Mouse (Mus musculus): ENCODE data around the gene Ccdc14. TPM values are rescaled to one million over a fixed set of nuclear protein-coding genes. Genes with fewer than 3 reads are reported as not detected.

Ccdc14 gene
- polyA plus RNA-seq, 1 experiment from 2014 or later = 1.6 TPM

DNA sequence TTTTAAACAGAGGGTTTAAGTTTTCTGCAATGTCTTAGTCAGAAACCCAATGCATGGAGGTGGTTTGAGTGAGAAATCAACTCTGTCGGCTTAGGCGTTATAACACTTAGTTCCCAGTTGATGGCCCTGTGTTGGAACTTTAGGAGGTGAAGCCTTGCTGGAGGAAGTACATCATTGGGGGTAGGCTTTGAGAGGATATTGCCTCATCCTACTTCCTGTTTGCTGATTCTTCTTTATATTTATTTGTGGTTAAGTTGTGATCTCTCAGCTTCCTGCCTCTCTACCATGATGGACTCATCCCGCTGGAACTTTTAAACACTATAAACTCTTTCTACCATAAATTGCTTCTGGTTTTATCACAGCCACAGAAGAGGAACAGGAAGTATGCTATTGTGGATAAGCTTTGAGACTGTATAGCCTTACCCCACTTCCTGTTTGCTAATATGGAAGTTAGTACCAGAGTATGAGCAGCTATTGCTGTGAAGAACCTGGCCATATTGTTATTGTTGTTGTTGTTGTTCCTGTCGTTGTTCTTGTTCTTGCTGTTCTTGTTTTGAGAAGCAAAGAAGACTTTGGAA lies 48.3 kb downstream of the Ccdc14 start:
- H3K9ac ChIP-seq (ENCODE audit: low read depth, low read length) = no peak overlapping the region
- WGBS (ENCODE audit: insufficient replicate concordance) = 45% methylated on average over 4 of the region's 4 CpGs
- H3K9me3 ChIP-seq (replicated peaks; ENCODE audit: control insufficient read depth, low read length) = no peaks in the 10 kb centered on the region
- no peaks in the 10 kb centered on the region for H3K4me1 ChIP-seq (ENCODE audit: control insufficient read depth, low read depth, low read length)
- no peak overlapping the region for H3K4me3 ChIP-seq (ENCODE audit: low read depth, low read length)
- no peak for ATAC-seq (ENCODE audit: low read depth)
- H3K4me2 ChIP-seq (ENCODE audit: low read depth, low read length) = no peak overlapping the region
- no peaks in the 10 kb centered on the region for H3K36me3 ChIP-seq (ENCODE audit: control insufficient read depth, insufficient read depth)
- peaks cover 3% of the 10 kb centered on the region; the same call in 1 of the 2 replicates for H3K27me3 ChIP-seq (ENCODE audit: control insufficient read depth, insufficient read depth, low read depth, low read length)
- H3K27ac ChIP-seq (ENCODE audit: low read length) = no peak overlapping the region

DNA sequence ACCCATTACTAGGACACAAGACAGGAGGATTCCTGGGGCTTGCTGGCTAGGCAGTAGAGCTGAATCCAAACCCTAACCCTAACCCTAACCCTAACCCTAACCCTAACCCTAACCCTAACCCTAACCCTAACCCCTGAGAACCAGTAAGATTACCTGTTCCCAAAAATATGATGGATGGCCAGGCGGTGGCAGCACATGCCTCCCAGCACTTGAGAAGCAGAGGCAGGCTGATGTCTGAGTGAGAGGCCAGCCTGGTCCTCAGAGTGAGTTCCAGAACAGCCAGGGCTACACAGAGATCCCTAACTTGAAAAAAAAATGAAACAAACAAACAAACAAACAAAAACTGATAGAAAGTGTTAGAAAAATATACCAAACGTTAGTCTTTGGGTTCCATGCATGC lies 52.5 kb downstream of the Ccdc14 start:
- no peaks in the 10 kb centered on the region for H3K9me3 ChIP-seq (replicated peaks; ENCODE audit: control insufficient read depth, low read length)
- no peak for ATAC-seq (ENCODE audit: low read depth)
- 24% methylated on average over 2 of the region's 2 CpGs for WGBS (ENCODE audit: insufficient replicate concordance)
- no peak overlapping the region for H3K27ac ChIP-seq (ENCODE audit: low read length)
- no peak overlapping the region for H3K4me2 ChIP-seq (ENCODE audit: low read depth, low read length)
- H3K4me3 ChIP-seq (ENCODE audit: low read depth, low read length) = no peak overlapping the region
- no peak overlapping the region for H3K9ac ChIP-seq (ENCODE audit: low read depth, low read length)
- peaks cover 5% of the 10 kb centered on the region for H3K4me1 ChIP-seq (ENCODE audit: control insufficient read depth, low read depth, low read length)
- no peaks in the 10 kb centered on the region for H3K36me3 ChIP-seq (ENCODE audit: control insufficient read depth, insufficient read depth)
- H3K27me3 ChIP-seq (ENCODE audit: control insufficient read depth, insufficient read depth, low read depth, low read length) = peaks cover 26% of the 10 kb centered on the region

DNA sequence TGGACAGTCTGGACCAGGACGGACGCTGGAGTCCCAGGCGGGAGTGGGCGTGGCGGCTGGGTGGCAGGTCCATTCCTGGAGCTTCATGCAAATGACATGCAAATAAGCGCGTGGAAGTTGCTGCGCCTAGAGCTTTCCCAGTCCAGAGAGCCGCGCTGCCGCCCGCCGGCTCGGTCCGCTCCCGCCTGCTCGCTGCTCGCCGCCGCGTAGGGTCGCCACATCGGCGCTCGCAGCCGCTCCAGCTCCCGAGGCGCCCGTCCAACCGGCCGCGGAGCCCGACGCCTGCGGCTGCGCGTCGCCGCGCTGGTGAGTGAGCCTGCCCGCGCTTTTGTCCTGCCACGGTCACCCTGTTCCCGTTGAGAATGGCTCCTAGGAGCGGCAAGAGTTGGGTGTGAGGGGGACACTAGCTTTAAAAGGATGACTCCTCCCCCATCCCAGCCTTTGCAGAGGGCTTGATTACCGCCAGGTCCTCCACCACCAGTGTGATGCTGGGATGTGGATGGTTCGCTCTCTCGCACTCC lies 54.7 kb downstream of the Ccdc14 start, which contains the start of gene Mylk:
Mylk (plus strand) TSS at position 146 of the 521 bp plus-strand sequence.
- WGBS (ENCODE audit: insufficient replicate concordance) = under 1% methylated on average over 48 of the region's 48 CpGs
- Histone ChIP-seq H3K9me3 (replicated peaks; ENCODE audit: control insufficient read depth, low read length) (no peaks in the 10 kb centered on the region), H3K9ac (ENCODE audit: low read depth, low read length) (no peak within 1 kb of the TSS), H3K27ac (ENCODE audit: low read length) (no peak within 1 kb of the TSS), H3K4me3 (ENCODE audit: low read depth, low read length) (peak within 1 kb of the TSS; percentile 49), H3K36me3 (ENCODE audit: control insufficient read depth, insufficient read depth) (no peaks in the 10 kb centered on the region), H3K27me3 (ENCODE audit: control insufficient read depth, insufficient read depth, low read depth, low read length) (peaks cover 26% of the 10 kb centered on the region), H3K4me2 (ENCODE audit: low read depth, low read length) (peak within 1 kb of the TSS; percentile 64), H3K4me1 (ENCODE audit: control insufficient read depth, low read depth, low read length) (peaks cover 5% of the 10 kb centered on the region)
- peak; percentile 88 for ATAC-seq (ENCODE audit: low read depth)

DNA sequence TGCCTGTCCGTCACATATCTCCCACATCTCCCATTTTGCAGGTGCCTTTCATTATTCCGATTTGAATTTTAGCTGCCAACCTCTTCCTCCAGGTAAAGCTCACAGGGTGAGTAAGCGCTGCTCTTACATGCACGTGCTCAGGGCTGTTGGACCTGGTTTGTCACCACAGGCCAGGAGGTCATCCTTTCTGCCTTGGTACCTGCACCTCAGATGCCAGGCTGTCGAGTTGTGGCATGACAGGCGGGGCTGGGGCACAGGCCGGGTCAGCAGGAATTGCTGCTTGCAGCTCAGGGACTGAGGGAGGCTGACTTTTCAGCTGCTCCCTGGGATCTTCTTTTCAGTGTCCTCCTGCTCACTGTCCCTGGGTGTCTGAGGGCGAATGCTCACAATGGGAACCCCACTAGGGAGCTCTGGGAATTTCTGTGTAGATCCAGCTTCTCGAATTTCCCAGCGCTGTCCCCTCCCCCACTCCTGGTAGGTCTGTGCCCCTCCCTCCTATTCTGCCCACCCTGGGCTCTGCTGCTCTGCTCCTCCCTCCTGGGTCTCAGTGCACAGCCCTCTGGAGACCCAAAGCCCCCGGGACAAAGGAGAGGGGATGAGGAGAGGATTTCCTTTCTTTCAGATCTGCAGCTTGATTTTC lies 57.8 kb downstream of the Ccdc14 start:
- no peak overlapping the region for H3K27ac ChIP-seq (ENCODE audit: low read length)
- no peak for ATAC-seq (ENCODE audit: low read depth)
- H3K27me3 ChIP-seq (ENCODE audit: control insufficient read depth, insufficient read depth, low read depth, low read length) = peaks cover 26% of the 10 kb centered on the region
- no peaks in the 10 kb centered on the region for H3K36me3 ChIP-seq (ENCODE audit: control insufficient read depth, insufficient read depth)
- no peak overlapping the region for H3K9ac ChIP-seq (ENCODE audit: low read depth, low read length)
- H3K4me3 ChIP-seq (ENCODE audit: low read depth, low read length) = no peak overlapping the region
- no peak overlapping the region for H3K4me2 ChIP-seq (ENCODE audit: low read depth, low read length)
- 27% methylated on average over 11 of the region's 11 CpGs for WGBS (ENCODE audit: insufficient replicate concordance)
- peaks cover 5% of the 10 kb centered on the region for H3K4me1 ChIP-seq (ENCODE audit: control insufficient read depth, low read depth, low read length)
- no peaks in the 10 kb centered on the region for H3K9me3 ChIP-seq (replicated peaks; ENCODE audit: control insufficient read depth, low read length)

DNA sequence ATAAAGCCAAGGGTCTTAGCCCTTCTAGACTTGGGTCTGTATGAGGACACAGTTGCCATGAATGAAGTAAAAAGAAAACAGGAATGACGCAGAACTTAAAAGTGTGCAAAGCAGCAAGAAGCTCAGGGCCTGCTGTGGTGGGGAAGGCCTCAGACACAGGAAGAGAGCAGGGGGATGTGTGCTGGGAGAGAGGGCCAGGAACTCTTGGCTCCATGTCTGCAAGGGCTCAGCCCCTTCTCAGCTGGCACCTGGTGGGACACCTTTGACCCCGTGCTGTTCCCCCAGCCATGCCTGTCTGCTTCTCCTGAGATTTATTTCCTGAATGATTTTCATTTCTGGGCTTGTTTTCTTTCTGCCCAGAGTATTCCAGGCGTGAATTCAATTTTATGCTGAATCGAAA lies 59.1 kb downstream of the Ccdc14 start:
- no peak overlapping the region for H3K9ac ChIP-seq (ENCODE audit: low read depth, low read length)
- H3K27me3 ChIP-seq (ENCODE audit: control insufficient read depth, insufficient read depth, low read depth, low read length) = peaks cover 19% of the 10 kb centered on the region
- 72% methylated on average over 4 of the region's 4 CpGs for WGBS (ENCODE audit: insufficient replicate concordance)
- no peaks in the 10 kb centered on the region for H3K9me3 ChIP-seq (replicated peaks; ENCODE audit: control insufficient read depth, low read length)
- H3K4me1 ChIP-seq (ENCODE audit: control insufficient read depth, low read depth, low read length) = peaks cover 5% of the 10 kb centered on the region
- H3K36me3 ChIP-seq (ENCODE audit: control insufficient read depth, insufficient read depth) = no peaks in the 10 kb centered on the region
- no peak overlapping the region for H3K27ac ChIP-seq (ENCODE audit: low read length)
- ATAC-seq (ENCODE audit: low read depth) = no peak
- no peak overlapping the region for H3K4me3 ChIP-seq (ENCODE audit: low read depth, low read length)
- H3K4me2 ChIP-seq (ENCODE audit: low read depth, low read length) = no peak overlapping the region

DNA sequence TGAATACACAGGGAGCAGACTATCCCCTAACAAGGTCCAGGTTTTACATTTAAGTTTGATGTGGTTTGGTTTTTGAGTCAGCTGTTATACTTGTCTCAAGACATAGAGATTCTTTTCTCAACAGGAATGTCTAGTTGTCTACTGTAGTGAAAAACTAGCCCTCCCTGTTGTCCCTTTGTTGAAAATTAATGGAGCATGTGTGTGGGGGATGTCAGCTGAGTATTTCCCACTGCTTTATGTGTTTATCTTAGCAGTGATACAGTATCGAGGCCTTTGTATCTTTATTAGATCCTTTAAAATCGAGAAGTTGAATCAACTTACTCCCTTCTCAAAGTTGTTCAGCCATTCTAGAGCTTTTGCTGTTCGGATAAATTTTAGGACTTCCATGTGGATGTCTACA lies 61.6 kb downstream of the Ccdc14 start:
- Histone ChIP-seq H3K4me2 (ENCODE audit: low read depth, low read length) (no peak overlapping the region), H3K9me3 (replicated peaks; ENCODE audit: control insufficient read depth, low read length) (no peaks in the 10 kb centered on the region), H3K9ac (ENCODE audit: low read depth, low read length) (no peak overlapping the region), H3K4me3 (ENCODE audit: low read depth, low read length) (no peak overlapping the region), H3K27me3 (ENCODE audit: control insufficient read depth, insufficient read depth, low read depth, low read length) (no peaks in the 10 kb centered on the region), H3K36me3 (ENCODE audit: control insufficient read depth, insufficient read depth) (no peaks in the 10 kb centered on the region), H3K4me1 (ENCODE audit: control insufficient read depth, low read depth, low read length) (no peaks in the 10 kb centered on the region), H3K27ac (ENCODE audit: low read length) (no peak overlapping the region)
- WGBS (ENCODE audit: insufficient replicate concordance) = 50% methylated on average over 3 of the region's 3 CpGs
- ATAC-seq (ENCODE audit: low read depth) = no peak

DNA sequence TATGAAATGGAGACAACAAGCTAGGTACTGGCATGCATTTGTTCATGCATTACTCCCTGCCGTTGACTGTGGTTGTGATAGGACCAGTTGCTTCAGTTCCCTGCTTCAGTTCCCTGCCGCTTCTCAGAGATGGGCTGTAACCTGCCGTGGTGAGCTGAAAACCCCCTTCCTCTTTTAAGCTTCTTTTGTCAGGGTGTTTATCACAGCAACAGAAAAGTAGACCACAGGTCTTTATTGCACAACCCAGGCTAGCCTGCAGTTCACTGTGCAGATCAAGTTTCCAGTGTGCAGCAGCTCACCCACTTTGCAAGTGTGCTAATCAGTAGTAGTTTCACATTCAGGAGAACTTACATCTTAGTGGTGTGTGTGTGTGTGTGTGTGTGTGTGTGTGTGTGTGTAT lies 62.6 kb downstream of the Ccdc14 start:
- Histone ChIP-seq H3K27me3 (ENCODE audit: control insufficient read depth, insufficient read depth, low read depth, low read length) (no peaks in the 10 kb centered on the region), H3K27ac (ENCODE audit: low read length) (no peak overlapping the region), H3K9ac (ENCODE audit: low read depth, low read length) (no peak overlapping the region), H3K9me3 (replicated peaks; ENCODE audit: control insufficient read depth, low read length) (no peaks in the 10 kb centered on the region), H3K4me1 (ENCODE audit: control insufficient read depth, low read depth, low read length) (no peaks in the 10 kb centered on the region), H3K4me3 (ENCODE audit: low read depth, low read length) (no peak overlapping the region), H3K36me3 (ENCODE audit: control insufficient read depth, insufficient read depth) (no peaks in the 10 kb centered on the region), H3K4me2 (ENCODE audit: low read depth, low read length) (no peak overlapping the region)
- 38% methylated on average over 3 of the region's 3 CpGs for WGBS (ENCODE audit: insufficient replicate concordance)
- ATAC-seq (ENCODE audit: low read depth) = 0 out of 2 replicates have a peak, but pooled peaks have one; percentile 37

DNA sequence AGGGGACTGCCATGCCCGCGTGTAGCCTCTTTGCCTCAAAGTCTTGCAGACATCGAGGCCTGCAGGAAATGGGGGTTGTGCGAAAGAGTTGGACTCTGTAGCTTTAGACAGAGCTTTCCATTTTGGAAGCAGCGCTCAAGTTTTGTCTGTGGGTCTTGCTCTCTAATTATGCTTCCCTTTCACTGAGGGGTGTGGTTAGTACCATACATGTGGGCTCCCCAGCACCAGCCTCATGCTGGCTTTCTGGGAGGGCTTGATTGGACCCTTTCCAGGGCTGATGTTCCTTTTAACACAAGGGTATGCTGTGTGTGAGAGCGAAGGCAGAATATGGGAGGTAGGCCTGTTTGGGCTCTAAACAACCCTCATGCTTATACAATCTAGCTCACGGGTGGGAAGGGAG lies 66.6 kb downstream of the Ccdc14 start:
- no peak overlapping the region for H3K27ac ChIP-seq (ENCODE audit: low read length)
- no peaks in the 10 kb centered on the region for H3K36me3 ChIP-seq (ENCODE audit: control insufficient read depth, insufficient read depth)
- no peak overlapping the region for H3K4me2 ChIP-seq (ENCODE audit: low read depth, low read length)
- no peaks in the 10 kb centered on the region for H3K27me3 ChIP-seq (ENCODE audit: control insufficient read depth, insufficient read depth, low read depth, low read length)
- 56% methylated on average over 7 of the region's 7 CpGs for WGBS (ENCODE audit: insufficient replicate concordance)
- no peaks in the 10 kb centered on the region for H3K4me1 ChIP-seq (ENCODE audit: control insufficient read depth, low read depth, low read length)
- no peak for ATAC-seq (ENCODE audit: low read depth)
- H3K4me3 ChIP-seq (ENCODE audit: low read depth, low read length) = no peak overlapping the region
- H3K9me3 ChIP-seq (replicated peaks; ENCODE audit: control insufficient read depth, low read length) = no peaks in the 10 kb centered on the region
- no peak overlapping the region for H3K9ac ChIP-seq (ENCODE audit: low read depth, low read length)

DNA sequence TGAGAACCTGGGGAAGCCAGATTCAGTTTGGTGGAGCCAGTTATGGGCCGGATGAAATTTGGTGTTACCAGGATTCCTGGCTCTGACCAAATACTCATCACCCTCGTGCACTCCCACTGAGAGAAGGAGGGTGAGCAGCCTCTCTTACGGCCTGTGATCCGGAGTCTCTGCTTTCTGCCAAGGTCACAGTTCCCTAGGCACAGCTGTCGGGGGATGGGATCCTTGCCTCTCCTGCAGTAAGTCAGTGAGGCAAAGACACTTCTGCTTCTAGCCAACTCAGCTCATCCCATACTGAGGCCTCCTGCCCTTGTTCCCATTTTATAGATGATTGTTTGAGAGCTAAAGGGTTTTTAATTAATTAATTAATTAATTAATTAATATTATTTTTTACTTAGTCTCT lies 67.8 kb downstream of the Ccdc14 start:
- no peaks in the 10 kb centered on the region for H3K9me3 ChIP-seq (replicated peaks; ENCODE audit: control insufficient read depth, low read length)
- no peaks in the 10 kb centered on the region for H3K27me3 ChIP-seq (ENCODE audit: control insufficient read depth, insufficient read depth, low read depth, low read length)
- H3K4me2 ChIP-seq (ENCODE audit: low read depth, low read length) = no peak overlapping the region
- ATAC-seq (ENCODE audit: low read depth) = no peak
- no peaks in the 10 kb centered on the region for H3K36me3 ChIP-seq (ENCODE audit: control insufficient read depth, insufficient read depth)
- H3K9ac ChIP-seq (ENCODE audit: low read depth, low read length) = no peak overlapping the region
- H3K27ac ChIP-seq (ENCODE audit: low read length) = no peak overlapping the region
- H3K4me1 ChIP-seq (ENCODE audit: control insufficient read depth, low read depth, low read length) = no peaks in the 10 kb centered on the region
- WGBS (ENCODE audit: insufficient replicate concordance) = 41% methylated on average over 5 of the region's 5 CpGs
- H3K4me3 ChIP-seq (ENCODE audit: low read depth, low read length) = no peak overlapping the region

All from liver, embryonic 16.5 days (tissue).